Mouse (Mus musculus) CH12.LX (cell line): Measurements from ENCODE around the gene Csdc2. TPM values are rescaled to one million over a fixed set of nuclear protein-coding genes. Genes with fewer than 3 reads are reported as not detected.

ENCODE experiments used
- DNase-seq: peaks from one replicate; pipeline ENCODE4 v3.0.0-alpha.2; 2013; ENCODE audit errors: extremely low read depth
- H3K27ac ChIP-seq: 2 replicates; pipeline ENCODE4 v1.5.1; 2012; ENCODE audit warnings: low read depth, mild to moderate bottlenecking, control low read depth, moderate library complexity; ENCODE audit not compliant: insufficient read depth
- H3K27me3 ChIP-seq: replicated peaks from 2 replicates; pipeline ENCODE3; 2012; ENCODE audit warnings: inconsistent platforms
- H3K36me3 ChIP-seq, 2 experiments: replicated peaks in 1 of 2; 2 replicates each; pipeline versions ENCODE3 to v1.6.1; 2012; ENCODE audit warnings: inconsistent platforms in 1 of 2, low read length in 1 of 2, mild to moderate bottlenecking in 1 of 2, mixed read lengths in 1 of 2, moderate library complexity in 1 of 2; ENCODE audit not compliant: control insufficient read depth in 1 of 2, insufficient read depth in 1 of 2
- H3K4me1 ChIP-seq, 2 experiments: 2 replicates each; pipeline ENCODE4 v1.6.1; 2012; ENCODE audit warnings: inconsistent platforms in 1 of 2, moderate library complexity in 1 of 2; ENCODE audit not compliant: insufficient read depth in 2 of 2, control insufficient read depth in 1 of 2
- H3K4me2 ChIP-seq: 2 replicates; pipeline ENCODE4 v1.6.1; 2012; ENCODE audit warnings: low read depth, mild to moderate bottlenecking, control low read depth; ENCODE audit not compliant: poor library complexity, insufficient read depth, severe bottlenecking
- H3K4me3 ChIP-seq, 3 experiments: fragments of 150-350 bp in 1 of 3; sonication (generic) in 1 of 3; replicated peaks in 1 of 3; 2 replicates each; pipeline versions ENCODE3 to v1.5.1; 2011 to 2012; ENCODE audit warnings: low read depth in 2 of 3, low read length in 2 of 3, mild to moderate bottlenecking in 2 of 3, moderate library complexity in 2 of 3, control low read depth in 1 of 3, improper control_type of control experiment in 1 of 3, inconsistent platforms in 1 of 3, mixed read lengths in 1 of 3; ENCODE audit not compliant: poor library complexity in 1 of 3
- H3K79me2 ChIP-seq: replicated peaks from 2 replicates; pipeline ENCODE4 v1.6.1; 2012; ENCODE audit warnings: mild to moderate bottlenecking, moderate library complexity; ENCODE audit not compliant: control insufficient read depth, poor library complexity, insufficient read depth, severe bottlenecking; ENCODE audit errors: extremely low read depth
- H3K9ac ChIP-seq: 2 replicates; pipeline ENCODE4 v1.6.1; 2012; ENCODE audit warnings: low read depth, mild to moderate bottlenecking, control low read depth, moderate library complexity; ENCODE audit not compliant: insufficient read depth
- H3K9me3 ChIP-seq: replicated peaks from 2 replicates; pipeline ENCODE3; 2012; ENCODE audit warnings: low read length, inconsistent platforms, mixed read lengths
- BHLHE40 ChIP-seq: IDR thresholded peaks from 2 replicates; pipeline ENCODE4 v1.6.1; 2011; ENCODE audit warnings: mild to moderate bottlenecking, low read depth, low read length, improper control_type of control experiment
- CHD1 ChIP-seq: IDR thresholded peaks from 2 replicates; pipeline ENCODE4 v1.6.1; 2012; ENCODE audit warnings: low read depth, low read length, improper control_type of control experiment, inconsistent platforms
- CHD2 ChIP-seq: IDR thresholded peaks from 2 replicates; pipeline ENCODE4 v1.6.1; 2011; ENCODE audit warnings: low read length, improper control_type of control experiment
- CTCF ChIP-seq, 2 experiments: IDR thresholded peaks in 1 of 2; conservative IDR thresholded peaks in 1 of 2; 2 replicates each; pipeline ENCODE4 v1.5.1; 2011 to 2012; ENCODE audit warnings: low read depth in 2 of 2, low read length in 2 of 2, improper control_type of control experiment in 1 of 2, inconsistent platforms in 1 of 2, mild to moderate bottlenecking in 1 of 2, moderate library complexity in 1 of 2
- E2F4 ChIP-seq: IDR thresholded peaks from 2 replicates; pipeline ENCODE4 v1.6.1; 2011; ENCODE audit warnings: low read depth, low read length, improper control_type of control experiment; ENCODE audit not compliant: insufficient replicate concordance
- EP300 ChIP-seq: IDR thresholded peaks from 2 replicates; pipeline ENCODE4 v1.6.1; 2011; ENCODE audit warnings: low read length, improper control_type of control experiment
- HCFC1 ChIP-seq: IDR thresholded peaks from 2 replicates; pipeline ENCODE4 v1.6.1; 2012; ENCODE audit warnings: low read depth, mild to moderate bottlenecking, inconsistent platforms, low read length, improper control_type of control experiment
- JUN ChIP-seq: IDR thresholded peaks from 2 replicates; pipeline ENCODE4 v1.6.1; 2011; ENCODE audit warnings: low read depth, mild to moderate bottlenecking, low read length, improper control_type of control experiment, moderate library complexity; ENCODE audit not compliant: insufficient read depth
- KAT2A ChIP-seq: IDR thresholded peaks from 2 replicates; pipeline ENCODE4 v1.6.1; 2012; ENCODE audit warnings: low read length, improper control_type of control experiment, inconsistent platforms; ENCODE audit not compliant: insufficient replicate concordance
- MAFK ChIP-seq: IDR thresholded peaks from 2 replicates; pipeline ENCODE4 v1.6.1; 2011; ENCODE audit warnings: low read length, improper control_type of control experiment; ENCODE audit not compliant: insufficient replicate concordance
- MAX ChIP-seq: IDR thresholded peaks from 2 replicates; pipeline ENCODE4 v1.6.1; 2011; ENCODE audit warnings: low read length, improper control_type of control experiment
- MAZ ChIP-seq: IDR thresholded peaks from 2 replicates; pipeline ENCODE4 v1.6.1; 2012; ENCODE audit warnings: low read depth, mild to moderate bottlenecking, inconsistent platforms, low read length, improper control_type of control experiment, moderate library complexity
- MXI1 ChIP-seq: IDR thresholded peaks from 2 replicates; pipeline ENCODE4 v1.6.1; 2011; ENCODE audit warnings: mild to moderate bottlenecking, low read depth, low read length, improper control_type of control experiment
- MYC ChIP-seq: IDR thresholded peaks from 2 replicates; pipeline ENCODE4 v1.6.1; 2011; ENCODE audit warnings: low read depth, mild to moderate bottlenecking, improper control_type of control experiment, low read length
- NELFE ChIP-seq: IDR thresholded peaks from 2 replicates; pipeline ENCODE4 v1.6.1; 2011; ENCODE audit warnings: low read depth, low read length, improper control_type of control experiment
- NRF1 ChIP-seq: IDR thresholded peaks from 2 replicates; pipeline ENCODE4 v1.6.1; 2014; ENCODE audit warnings: low read depth, mild to moderate bottlenecking, inconsistent platforms, low read length, improper control_type of control experiment, moderate library complexity
- PAX5 ChIP-seq: IDR thresholded peaks from 2 replicates; pipeline ENCODE4 v1.6.1; 2012; ENCODE audit warnings: low read length, inconsistent platforms, mixed read lengths
- POLR2A ChIP-seq: IDR thresholded peaks from 2 replicates; pipeline ENCODE4 v1.6.1; 2011; ENCODE audit warnings: low read depth, mild to moderate bottlenecking, improper control_type of control experiment, low read length
- POLR2AphosphoS2 ChIP-seq: IDR thresholded peaks from 2 replicates; pipeline ENCODE4 v1.6.1; 2011; ENCODE audit warnings: low read depth, low read length, improper control_type of control experiment
- RAD21 ChIP-seq: IDR thresholded peaks from 2 replicates; pipeline ENCODE4 v1.6.1; 2011; ENCODE audit warnings: low read depth, mild to moderate bottlenecking, low read length, improper control_type of control experiment, moderate library complexity
- RCOR1 ChIP-seq: conservative IDR thresholded peaks from 2 replicates; pipeline ENCODE4 v1.6.1; 2012; ENCODE audit warnings: low read depth, mild to moderate bottlenecking, inconsistent platforms, low read length, improper control_type of control experiment
- SIN3A ChIP-seq: IDR thresholded peaks from 2 replicates; pipeline ENCODE4 v1.6.1; 2012; ENCODE audit warnings: low read length, improper control_type of control experiment, inconsistent platforms
- SMC3 ChIP-seq: IDR thresholded peaks from 2 replicates; pipeline ENCODE4 v1.6.1; 2011; ENCODE audit warnings: low read depth, low read length, improper control_type of control experiment
- TBP ChIP-seq: conservative IDR thresholded peaks from 2 replicates; pipeline ENCODE4 v1.6.1; 2011; ENCODE audit warnings: low read depth, low read length, improper control_type of control experiment
- TCF12 ChIP-seq: IDR thresholded peaks from 2 replicates; pipeline ENCODE4 v1.6.1; 2014; ENCODE audit warnings: low read depth, mild to moderate bottlenecking, inconsistent platforms, low read length, improper control_type of control experiment
- UBTF ChIP-seq: IDR thresholded peaks from 2 replicates; pipeline ENCODE4 v1.6.1; 2012; ENCODE audit warnings: low read depth, mild to moderate bottlenecking, inconsistent platforms, low read length, improper control_type of control experiment, moderate library complexity
- USF1 ChIP-seq: IDR thresholded peaks from 2 replicates; pipeline ENCODE4 v1.6.1; 2014; ENCODE audit warnings: low read depth, mild to moderate bottlenecking, inconsistent platforms, low read length, improper control_type of control experiment
- USF2 ChIP-seq: conservative IDR thresholded peaks from 2 replicates; pipeline ENCODE4 v1.6.1; 2011; ENCODE audit warnings: low read depth, low read length, improper control_type of control experiment
- ZC3H11A ChIP-seq: IDR thresholded peaks from 2 replicates; pipeline ENCODE4 v1.6.1; 2012; ENCODE audit warnings: low read depth, mild to moderate bottlenecking, inconsistent platforms, low read length, improper control_type of control experiment
- ZKSCAN1 ChIP-seq: IDR thresholded peaks from 2 replicates; pipeline ENCODE4 v1.6.1; 2012; ENCODE audit warnings: low read depth, inconsistent platforms, low read length, improper control_type of control experiment, borderline replicate concordance
- ZMIZ1 ChIP-seq: IDR thresholded peaks from 2 replicates; pipeline ENCODE4 v1.6.1; 2012; ENCODE audit warnings: low read depth, mild to moderate bottlenecking, inconsistent platforms, low read length, improper control_type of control experiment
- ZNF384 ChIP-seq: IDR thresholded peaks from 2 replicates; pipeline ENCODE4 v1.6.1; 2012; ENCODE audit warnings: low read depth, low read length, improper control_type of control experiment, inconsistent platforms
- dilution Hi-C: fragments of 300-500 bp; cut with MboI; formaldehyde crosslinking; loops from 2 replicates; pipeline ENCODE4 v1.14.3; 2020; ENCODE audit warnings: low sequenced_read_pairs; ENCODE audit not compliant: extremely low pct_unique_long_range_greater_than_20kb, extremely low pct_ligation_motif_present
- in situ Hi-C: fragments of 300-500 bp; cut with MboI; formaldehyde crosslinking; loops from 3 replicates; pipeline ENCODE4 v1.14.3; 2019; ENCODE audit warnings: low sequenced_read_pairs, low pct_ligation_motif_present, low pct_unique_long_range_greater_than_20kb, mixed read lengths
- polyA plus RNA-seq: library from polyadenylated mRNA; unstranded; fragments of >175 nt; gene quantifications from 2 replicates; pipeline ENCODE4 v1.2.1, GENCODE M21; 2012; ENCODE audit warnings: low read depth; ENCODE audit not compliant: insufficient read length
- total RNA-seq, 2 experiments: library from RNA; depleted of rRNA; stranded (reverse); fragments of 300-350 nt in 1 of 2; fragments of >200 nt in 1 of 2; gene quantifications; 2 replicates each; pipeline ENCODE4 v1.2.3; 2012 to 2014

Csdc2 gene
- total and polyA plus RNA-seq, 3 experiments = 0.08 to 0.43 TPM; not detected in 1

DNA sequence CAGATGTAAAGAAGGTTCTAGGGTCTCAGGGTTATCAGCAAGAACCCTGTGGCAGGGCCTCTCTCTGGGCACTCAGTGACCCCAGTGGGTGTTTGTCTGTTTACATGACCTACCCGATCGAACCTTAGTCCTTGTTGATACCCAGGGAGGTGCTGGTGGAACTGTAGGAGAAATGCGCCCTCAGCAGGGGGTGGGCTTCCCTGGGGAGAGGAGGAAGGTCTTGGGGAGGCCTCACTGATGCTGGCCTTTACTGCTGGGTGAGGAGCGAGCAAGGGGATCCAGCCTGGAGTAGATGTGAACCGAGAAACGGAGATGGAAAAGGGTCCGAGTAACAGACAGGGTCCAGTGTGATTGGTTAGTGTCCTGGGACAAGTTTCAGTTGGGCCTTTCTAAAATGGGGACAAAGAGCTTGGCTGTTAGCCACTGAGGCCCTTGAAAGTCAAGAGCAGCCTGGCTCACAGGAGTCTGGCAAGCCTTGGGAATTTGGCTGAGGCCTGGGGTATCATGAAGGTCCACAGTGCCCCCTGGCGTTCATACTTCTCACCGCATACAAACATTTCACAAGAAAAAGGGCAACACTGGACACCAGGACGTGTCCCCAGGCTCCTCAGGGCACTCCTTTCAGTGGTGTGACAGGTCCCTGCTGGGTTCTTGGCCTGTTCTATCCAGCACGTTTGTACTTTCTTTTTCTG lies 53.0 kb downstream of the Csdc2 start:
- Histone ChIP-seq H3K9ac (no peak overlapping the region), H3K79me2 (no peaks in the 10 kb centered on the region), H3K27ac (no peak overlapping the region), H3K27me3 (no peaks in the 10 kb centered on the region), H3K4me3 (no peak overlapping the region), H3K4me1 (peaks cover 0 to 15% of the 10 kb centered on the region in 2 experiments; a peak in 1 of 4 replicates), H3K9me3 (no peaks in the 10 kb centered on the region), H3K4me2 (no peak overlapping the region), H3K36me3 (peaks cover 11 to 37% of the 10 kb centered on the region in 2 experiments)
- TF ChIP-seq ZNF384 = no peak
- no peak for TF ChIP-seq UBTF
- no peak for TF ChIP-seq MXI1
- TF ChIP-seq USF2 = no peak
- TF ChIP-seq E2F4 = no peak
- no peak for TF ChIP-seq CHD1
- peak; percentile 92 for TF ChIP-seq RAD21
- TF ChIP-seq KAT2A = no peak
- peak; percentile 48 to 97; a peak in 3 of 4 replicates for TF ChIP-seq CTCF (conservative IDR thresholded peaks at IDR 0.05 in 1 of 2, IDR thresholded peaks at IDR 0.05 in 1 of 2; ENCODE audit: low read depth in 2 of 2, low read length in 2 of 2)
- no peak for TF ChIP-seq MAFK
- no peak for TF ChIP-seq MAX
- TF ChIP-seq ZMIZ1 = no peak
- TF ChIP-seq MAZ = no peak
- TF ChIP-seq ZC3H11A = peak; percentile 88
- no peak for TF ChIP-seq ZKSCAN1
- no peak for TF ChIP-seq NELFE
- no peak for TF ChIP-seq TCF12
- no peak for TF ChIP-seq NRF1
- peak; percentile 99 for TF ChIP-seq SMC3
- in situ Hi-C loops = no loop called here
- peak; percentile 84 for DNase-seq
- dilution Hi-C loops = no loop called here

DNA sequence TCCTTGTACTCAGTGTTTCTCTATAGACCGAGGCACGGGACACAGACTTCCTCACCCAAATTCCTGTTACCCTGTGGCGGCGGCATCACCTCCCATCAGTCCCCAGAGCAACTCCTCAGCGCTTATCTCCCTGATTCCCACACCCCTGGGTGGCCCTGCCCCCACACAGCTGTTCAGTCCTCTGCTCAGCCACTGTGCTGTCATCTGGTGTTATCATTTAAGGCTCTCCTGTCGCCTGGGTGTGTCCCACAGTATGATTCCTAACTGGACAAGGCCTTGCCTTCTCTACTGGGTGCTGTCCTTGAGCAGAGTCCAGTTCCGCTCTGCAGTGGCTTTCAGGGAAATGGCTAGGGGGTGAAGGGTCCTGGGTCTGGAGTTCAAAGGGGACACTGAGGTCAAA lies 54.0 kb downstream of the Csdc2 start:
- no peaks in the 10 kb centered on the region for H3K9me3 ChIP-seq
- no peak overlapping the region for H3K9ac ChIP-seq
- peaks cover 0 to 5% of the 10 kb centered on the region in 2 experiments; a peak in 1 of 4 replicates for H3K4me1 ChIP-seq
- in situ Hi-C loops (no loop called here), dilution Hi-C loops (no loop called here)
- H3K27ac ChIP-seq = no peak overlapping the region
- H3K36me3 ChIP-seq = peaks cover 17 to 47% of the 10 kb centered on the region in 2 experiments
- H3K27me3 ChIP-seq = no peaks in the 10 kb centered on the region
- H3K79me2 ChIP-seq = no peaks in the 10 kb centered on the region
- H3K4me3 ChIP-seq = no peak overlapping the region
- no peak for DNase-seq
- no peak overlapping the region for H3K4me2 ChIP-seq
- no peak for TF ChIP-seq POLR2AphosphoS2
- TF ChIP-seq HCFC1 = no peak
- TF ChIP-seq JUN = no peak
- TF ChIP-seq EP300 = no peak
- TF ChIP-seq TCF12 = no peak
- no peak for TF ChIP-seq POLR2A
- TF ChIP-seq CHD1 = no peak
- no peak for TF ChIP-seq USF1
- TF ChIP-seq BHLHE40 = no peak
- TF ChIP-seq TBP = no peak
- TF ChIP-seq SIN3A = no peak
- TF ChIP-seq PAX5 = no peak
- no peak for TF ChIP-seq ZMIZ1
- TF ChIP-seq MYC = no peak
- no peak for TF ChIP-seq CHD2
- no peak for TF ChIP-seq RCOR1
- no peak for TF ChIP-seq MAFK
